Mouse (Mus musculus): Measurements from ENCODE around the gene Sdha.

Sdha gene

DNA sequence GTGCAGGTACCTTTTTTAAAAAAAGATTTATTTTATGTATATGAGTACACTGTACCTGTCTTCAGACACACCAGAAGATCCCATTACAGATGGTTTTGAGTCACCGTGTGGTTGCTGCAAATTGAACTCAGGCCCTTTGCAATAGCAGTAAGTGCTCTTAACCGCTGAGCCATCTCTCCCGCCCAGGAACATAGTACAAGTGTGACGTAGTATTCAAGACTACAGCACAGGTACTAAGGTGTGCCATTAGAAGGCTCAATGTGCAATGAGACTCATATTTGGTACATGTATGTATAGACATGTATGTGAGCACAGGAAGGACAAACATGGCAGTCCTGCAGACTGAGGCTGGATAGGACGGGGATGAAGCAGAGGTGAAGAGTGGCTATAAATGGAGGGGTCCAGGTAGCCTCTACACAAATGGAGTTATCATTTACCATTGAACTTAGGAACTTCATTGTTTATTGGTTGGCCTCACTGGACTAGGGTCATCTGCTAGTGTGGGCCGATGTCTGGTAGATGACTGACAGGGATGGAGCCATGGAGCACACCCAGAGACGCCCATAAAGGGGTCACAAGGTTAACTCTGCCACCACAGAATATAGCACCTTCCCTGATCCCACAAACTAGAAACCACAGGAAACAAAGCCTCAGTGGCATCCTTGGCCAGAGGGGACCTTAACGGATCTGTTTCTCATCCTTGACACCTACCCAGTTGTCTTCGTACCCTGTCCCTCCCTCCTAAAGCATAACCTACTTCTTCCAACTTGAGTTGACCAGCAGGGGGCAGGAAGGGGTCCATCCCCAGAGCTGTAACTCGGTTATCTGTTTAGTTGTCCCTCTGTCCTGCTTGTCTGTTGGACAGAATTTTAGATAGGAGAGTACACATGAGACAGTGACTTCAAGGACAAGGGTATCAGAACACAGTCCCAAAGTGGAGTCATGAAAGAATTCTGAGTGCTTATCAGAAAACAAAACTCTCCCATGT lies 47.7 kb downstream of the Sdha start:
- peak in 1 of 2 experiments; percentile 25 for DNase-seq (ENCODE audit: low spot score in 2 of 2)

DNA sequence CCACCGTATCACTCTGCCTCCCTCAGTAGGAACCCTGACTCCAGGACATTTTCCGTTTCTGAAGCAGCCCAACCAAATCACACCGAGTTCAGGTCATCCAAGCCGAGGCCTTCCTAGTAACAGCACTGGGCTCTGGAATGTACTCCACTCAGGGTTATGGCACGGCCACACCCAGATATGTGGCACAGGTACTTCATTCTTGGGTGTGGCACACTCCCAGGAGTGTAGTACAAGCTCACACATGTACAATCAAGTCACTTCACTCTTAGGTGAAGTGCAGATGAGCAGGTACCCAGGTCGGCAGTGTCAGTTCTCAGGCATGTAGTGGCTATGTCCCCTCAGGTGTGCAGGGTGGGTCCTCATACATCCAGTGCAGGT lies 48.5 kb downstream of the Sdha start:
- DNase-seq (ENCODE audit: low spot score in 2 of 2), result no peak

DNA sequence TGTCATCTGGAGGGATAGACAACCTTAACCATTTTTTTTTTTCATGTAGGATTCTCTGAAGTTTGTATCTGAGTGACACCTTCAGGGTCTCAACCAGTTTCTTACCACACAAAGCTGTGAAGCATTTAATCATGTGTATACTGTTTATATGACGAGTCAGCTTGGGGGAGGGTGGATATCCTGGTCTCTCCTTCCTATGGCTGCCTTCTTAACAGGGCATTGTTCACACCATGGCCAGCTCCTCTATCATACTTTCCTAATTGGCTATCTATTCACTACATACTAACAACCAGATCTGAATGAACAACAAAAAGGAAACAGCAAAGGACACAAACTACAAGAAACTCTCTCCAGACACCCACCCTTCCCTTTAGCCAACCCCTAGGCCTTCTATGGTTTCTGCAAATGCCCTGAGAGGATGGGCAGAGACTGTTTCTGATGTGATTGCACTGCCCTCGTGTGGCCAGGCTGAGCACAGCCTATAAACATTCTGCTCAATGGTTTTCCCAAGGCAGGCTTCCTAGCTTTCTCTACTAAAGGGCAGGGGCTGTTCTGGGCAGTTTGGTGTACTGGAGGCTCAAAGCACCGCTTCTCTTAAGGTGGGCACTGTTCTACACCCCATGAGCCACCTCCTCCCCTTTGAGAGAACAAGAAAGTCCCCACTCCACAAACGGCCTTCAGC lies 49.0 kb downstream of the Sdha start:
- DNase-seq (ENCODE audit: low spot score in 2 of 2), result peak; percentile 19 to 72

DNA sequence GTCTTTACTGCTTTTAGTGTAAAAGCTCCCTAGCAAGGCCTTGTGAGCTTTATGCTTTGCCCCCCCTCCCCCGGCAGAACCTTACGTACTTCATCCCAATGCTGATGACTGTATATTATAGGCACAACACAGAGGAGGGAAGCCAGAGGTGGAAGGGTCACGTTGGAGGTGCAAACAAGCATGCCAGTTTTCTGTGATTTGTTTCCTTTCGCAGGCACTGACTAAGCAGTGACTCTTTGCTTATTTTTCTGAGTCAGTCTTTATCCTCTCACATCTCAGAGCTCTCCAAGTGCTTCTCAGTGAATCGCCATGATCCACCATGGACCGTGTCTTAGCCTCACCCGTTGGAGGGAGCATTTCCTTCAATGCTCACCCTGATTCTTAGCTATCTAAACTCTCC lies 53.7 kb downstream of the Sdha start:
- DNase-seq (ENCODE audit: low spot score in 2 of 2), result no peak

DNA sequence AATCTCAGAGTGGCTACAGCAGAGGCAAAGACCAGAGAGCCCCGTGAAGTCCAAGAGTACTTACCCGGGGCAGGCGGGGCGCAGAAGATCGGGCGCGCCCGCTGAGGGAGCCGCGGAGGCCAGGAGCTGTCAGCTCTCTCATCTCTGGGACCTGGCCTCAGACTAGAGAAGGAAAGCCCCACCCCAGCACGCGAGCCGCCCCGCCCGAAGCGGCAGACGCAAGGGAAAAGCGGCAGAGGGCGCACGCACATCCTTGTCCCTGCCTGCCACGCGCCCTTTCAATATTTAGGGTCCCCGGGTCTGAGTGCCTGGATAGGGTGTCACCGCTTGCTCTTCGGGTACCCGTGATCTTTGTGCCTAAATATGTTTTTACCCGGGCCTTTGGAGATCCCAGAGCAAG lies 57.9 kb downstream of the Sdha start, which contains the start of gene Ahrr:
Ahrr (minus strand) TSS at position 165 of the 400 bp plus-strand sequence.
- peak in 1 of 2 experiments; percentile 59 for DNase-seq (ENCODE audit: low spot score in 2 of 2)

DNA sequence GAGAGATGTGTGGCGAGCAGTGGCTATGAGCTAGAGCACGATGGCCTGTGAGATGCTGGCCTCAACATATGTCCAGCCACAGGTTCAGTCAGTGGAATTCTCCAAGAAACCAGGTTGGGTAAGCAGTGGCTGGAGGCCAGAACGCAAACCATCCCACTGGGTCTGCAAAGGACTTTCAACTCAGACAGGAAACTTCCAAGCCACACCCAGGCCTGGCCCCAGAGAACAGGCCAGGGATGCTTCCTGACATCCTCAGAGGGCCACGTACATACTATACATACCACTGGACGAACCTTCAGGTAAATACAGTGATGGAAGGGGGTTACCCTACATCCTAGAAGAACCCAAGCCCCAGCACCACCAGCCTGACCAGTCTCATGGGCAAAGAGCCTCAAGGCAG lies 60.4 kb downstream of the Sdha start:
- no peak for DNase-seq (ENCODE audit: low spot score in 2 of 2)

DNA sequence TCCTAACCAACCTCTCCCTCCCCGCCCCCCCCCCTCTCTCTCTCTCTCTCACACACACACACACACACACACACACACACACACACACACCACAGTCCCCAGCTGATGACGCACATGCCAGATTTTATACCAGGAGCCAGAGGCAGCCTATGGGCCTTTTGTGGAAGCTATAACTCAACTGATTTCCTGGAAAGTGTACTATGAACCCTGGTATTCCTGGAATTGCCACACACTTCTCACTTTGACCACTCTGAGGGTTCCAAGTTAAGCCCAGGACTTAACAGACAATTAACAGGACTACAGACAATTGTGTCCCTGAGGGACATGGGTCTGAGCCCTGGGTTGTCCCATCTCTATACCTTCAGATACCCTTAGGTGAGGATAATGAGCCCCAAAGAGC lies 67.8 kb downstream of the Sdha start:
- no peak for DNase-seq (ENCODE audit: low spot score in 2 of 2)

DNA sequence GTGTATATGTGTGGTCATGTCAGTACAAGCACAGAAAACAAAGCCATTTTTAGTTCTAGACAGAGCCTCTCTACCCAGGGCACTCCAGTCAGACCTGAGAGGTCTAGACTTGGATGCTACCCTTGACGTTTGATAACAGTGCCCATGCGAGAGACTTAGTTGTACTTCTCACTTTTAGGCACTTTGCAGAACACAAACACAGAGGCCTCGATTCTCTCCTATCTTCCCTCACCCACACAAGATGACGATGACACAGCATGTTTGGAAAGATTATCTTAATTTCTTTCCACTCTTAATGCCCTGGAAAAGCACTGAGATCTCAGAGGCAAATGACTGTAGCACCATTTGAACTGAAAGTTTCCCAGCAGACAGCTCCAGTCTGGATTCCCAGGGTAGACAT lies 74.4 kb downstream of the Sdha start:
- DNase-seq (ENCODE audit: low spot score in 2 of 2), result no peak
